Comparison of ENCODE assay signal across 8 mouse cellular contexts in the genomic region with DNA sequence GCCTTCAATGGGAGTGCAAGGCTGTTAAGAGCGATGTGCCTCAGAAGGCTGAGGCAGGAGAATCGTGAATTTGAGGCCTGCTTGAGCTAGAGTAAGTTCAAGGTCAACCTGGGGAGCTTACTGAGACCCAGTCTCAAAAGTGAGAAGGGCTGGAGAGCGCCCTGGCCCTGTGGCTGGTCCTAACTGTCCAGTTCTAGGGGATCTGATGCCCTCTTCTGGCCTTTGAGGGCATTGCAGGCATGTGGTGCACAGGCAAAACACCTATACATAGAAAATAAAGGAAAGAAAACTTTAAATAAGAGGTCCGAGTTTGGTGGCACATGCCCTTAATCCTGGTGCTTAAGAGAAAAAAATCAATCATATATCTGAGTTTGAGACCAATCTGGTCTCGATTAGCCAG. TPM values are rescaled to one million over a fixed set of nuclear protein-coding genes. Genes with fewer than 3 reads are reported as not detected.
A peak's percentile ranks its signal among the peaks of the same experiment; 100 is the strongest.
DNase-seq lines count a peak whose midpoint lies in the region; ATAC-seq and TF ChIP-seq lines count a peak whose summit lies in the region.

No protein-coding gene starts in this region.

- H3K27ac ChIP-seq in heart, embryonic 13.5 days (replicated peaks): peak overlapping the region; percentile 76
- H3K27ac ChIP-seq in liver, embryonic 14.5 days: no peak overlapping the region
- peak overlapping the region; percentile 67; the same call in 1 of the 2 replicates for H3K27ac ChIP-seq in neural tube, embryonic 15.5 days (replicated peaks)

- H3K36me3 ChIP-seq in heart, embryonic 13.5 days: no peaks in the 10 kb centered on the region
- H3K36me3 ChIP-seq in liver, embryonic 14.5 days (replicated peaks; ENCODE audit: control insufficient read depth, insufficient read depth, low read depth): no peaks in the 10 kb centered on the region
- 0 out of 2 replicates have a peak, but pooled peaks cover 3% of the 10 kb centered on the region for H3K36me3 ChIP-seq in neural tube, embryonic 15.5 days

- no peaks in the 10 kb centered on the region for H3K9me3 ChIP-seq in heart, embryonic 13.5 days
- H3K9me3 ChIP-seq in liver, embryonic 14.5 days (ENCODE audit: control insufficient read depth, low read length): no peaks in the 10 kb centered on the region
- H3K9me3 ChIP-seq in neural tube, embryonic 15.5 days (replicated peaks): no peaks in the 10 kb centered on the region

- H3K9ac ChIP-seq in heart, embryonic 13.5 days: no peak overlapping the region
- H3K9ac ChIP-seq in liver, embryonic 14.5 days (replicated peaks): no peak overlapping the region
- no peak overlapping the region for H3K9ac ChIP-seq in neural tube, embryonic 15.5 days (replicated peaks)

- peak; percentile 77 for DNase-seq in ovary, postnatal 10 days (ENCODE audit: low spot score)
- DNase-seq in ovary, adult 18-20 months (ENCODE audit: low spot score): no peak
- peak; percentile 67 for DNase-seq in embryo, embryonic 11.5 days (ENCODE audit: low read depth, low spot score)
- DNase-seq in kidney, postnatal 10 days: peak; percentile 95
- peak; percentile 38 to 52 (median 44) for DNase-seq in liver, embryonic 14.5 days (ENCODE audit: low read depth in 3 of 3, low spot score in 3 of 3)
- DNase-seq in testis, postnatal 14 days (ENCODE audit: low spot score): peak; percentile 63

- no peak for TF ChIP-seq EP300 in liver, embryonic 14.5 days (IDR thresholded peaks at IDR 0.05; ENCODE audit: low read depth)

- no peak overlapping the region for H3K4me2 ChIP-seq in heart, embryonic 13.5 days
- H3K4me2 ChIP-seq in liver, embryonic 14.5 days (ENCODE audit: low read depth): no peak overlapping the region
- H3K4me2 ChIP-seq in neural tube, embryonic 15.5 days: no peak overlapping the region

- ATAC-seq in heart, embryonic 13.5 days (ENCODE audit: extremely low read depth, insufficient number of reproducible peaks, low FRiP score, low TSS enrichment): no peak
- no peak for ATAC-seq in liver, embryonic 14.5 days (ENCODE audit: insufficient read depth)
- ATAC-seq in neural tube, embryonic 15.5 days (ENCODE audit: low FRiP score): peak; percentile 58; the same call in 1 of the 2 replicates

- no peak overlapping the region for H3K4me3 ChIP-seq in heart, embryonic 13.5 days
- no peak overlapping the region for H3K4me3 ChIP-seq in liver, embryonic 14.5 days (ENCODE audit: insufficient read depth in 1 of 2, low read depth in 2 of 2, low read length in 2 of 2)
- no peak overlapping the region for H3K4me3 ChIP-seq in neural tube, embryonic 15.5 days (replicated peaks)

- H3K27me3 ChIP-seq in heart, embryonic 13.5 days (replicated peaks): no peaks in the 10 kb centered on the region
- no peaks in the 10 kb centered on the region for H3K27me3 ChIP-seq in liver, embryonic 14.5 days (ENCODE audit: control insufficient read depth, insufficient read depth, low read length)
- peaks cover 2% of the 10 kb centered on the region; the same call in 1 of the 2 replicates for H3K27me3 ChIP-seq in neural tube, embryonic 15.5 days (replicated peaks)

- H3K4me1 ChIP-seq in heart, embryonic 13.5 days: peaks cover 36% of the 10 kb centered on the region
- H3K4me1 ChIP-seq in liver, embryonic 14.5 days (replicated peaks; ENCODE audit: control insufficient read depth in 2 of 2, insufficient read depth in 2 of 2, low read length in 1 of 2): no peaks in the 10 kb centered on the region
- H3K4me1 ChIP-seq in neural tube, embryonic 15.5 days: peaks cover 15% of the 10 kb centered on the region

- peak; percentile 93 for TF ChIP-seq CTCF in liver, embryonic 14.5 days (IDR thresholded peaks at IDR 0.05; ENCODE audit: low read depth)

- 39% methylated on average over 5 of the region's 5 CpGs for WGBS in heart, embryonic 13.5 days
- 23% methylated on average over 5 of the region's 5 CpGs for WGBS in liver, embryonic 14.5 days (ENCODE audit: insufficient replicate concordance)
- 35% methylated on average over 5 of the region's 5 CpGs for WGBS in neural tube, embryonic 15.5 days

RNA-seq across cellular contexts. Expression of a gene that starts 19.4 kb away (rescaled TPM):
- 4.7 and 5.6 TPM in 2 replicates for polyA plus RNA-seq in heart, embryonic 13.5 days (2015; fragmentation: Nextera tagmentation; extraction: Ambion mirVana)
- polyA plus RNA-seq in liver, embryonic 14.5 days (2012; rRNA removed): 6.4 and 7.6 TPM in 2 replicates
- 6.2 and 7.2 TPM in 2 replicates for polyA plus RNA-seq in liver, embryonic 14.5 days (2014; fragmentation: Nextera tagmentation; extraction: Ambion mirVana)
- 24.1 and 31.0 TPM in 2 replicates for polyA plus RNA-seq in neural tube, embryonic 15.5 days (2015; fragmentation: Nextera tagmentation; extraction: Ambion mirVana)

RNA-seq across cellular contexts. Expression of a gene that starts 39.3 kb away (rescaled TPM):
- polyA plus RNA-seq in heart, embryonic 13.5 days (2015; fragmentation: Nextera tagmentation; extraction: Ambion mirVana): 51.2 and 52.2 TPM in 2 replicates
- polyA plus RNA-seq in liver, embryonic 14.5 days (2012; rRNA removed): 11.3 and 11.5 TPM in 2 replicates
- 8.8 and 12.6 TPM in 2 replicates for polyA plus RNA-seq in liver, embryonic 14.5 days (2014; fragmentation: Nextera tagmentation; extraction: Ambion mirVana)
- polyA plus RNA-seq in neural tube, embryonic 15.5 days (2015; fragmentation: Nextera tagmentation; extraction: Ambion mirVana): 48.8 and 50.4 TPM in 2 replicates
